Mouse (Mus musculus) gastrocnemius, postnatal 10 days (tissue): ENCODE data around the gene Tmtc2. TPM values are rescaled to one million over a fixed set of nuclear protein-coding genes. Genes with fewer than 3 reads are reported as not detected.

ENCODE experiments used
- DNase-seq: peaks from one replicate; pipeline ENCODE4 v3.0.0; 2021; ENCODE audit warnings: mixed read lengths
- total RNA-seq, 2 experiments: library from RNA; stranded (reverse); gene quantifications; 2 replicates each; pipeline ENCODE4 v1.2.3; 2021

Tmtc2 gene
- total RNA-seq, 2 experiments from 2014 or later, result 4.6 to 8.7 TPM

GRCm38 (mm10) chr10:105292961-105293360, 281.3 kb downstream of the Tmtc2 start:
- DNase-seq, result no peak

GRCm38 (mm10) chr10:105288472-105288871, 285.8 kb downstream of the Tmtc2 start:
- DNase-seq, result no peak

DNA sequence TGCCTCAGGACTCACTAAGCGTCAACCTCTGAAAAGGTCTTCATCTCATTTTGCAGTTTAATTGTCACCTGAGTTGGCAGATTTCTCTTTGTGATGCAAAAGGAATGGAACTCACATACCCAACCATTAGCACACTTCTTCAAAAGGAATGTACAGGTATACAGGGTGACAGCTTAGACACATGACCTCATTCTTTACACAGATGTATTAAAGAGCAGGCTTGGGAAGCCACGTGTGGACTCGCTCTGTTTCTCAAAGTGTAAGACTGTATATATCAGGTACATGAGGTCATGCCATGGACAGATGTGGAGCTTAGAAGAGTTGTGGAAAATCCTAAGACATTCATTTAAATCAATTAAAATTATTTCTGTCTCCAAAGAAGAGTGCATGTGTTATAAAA, 286.7 kb downstream of the Tmtc2 start:
- DNase-seq, result no peak

DNA sequence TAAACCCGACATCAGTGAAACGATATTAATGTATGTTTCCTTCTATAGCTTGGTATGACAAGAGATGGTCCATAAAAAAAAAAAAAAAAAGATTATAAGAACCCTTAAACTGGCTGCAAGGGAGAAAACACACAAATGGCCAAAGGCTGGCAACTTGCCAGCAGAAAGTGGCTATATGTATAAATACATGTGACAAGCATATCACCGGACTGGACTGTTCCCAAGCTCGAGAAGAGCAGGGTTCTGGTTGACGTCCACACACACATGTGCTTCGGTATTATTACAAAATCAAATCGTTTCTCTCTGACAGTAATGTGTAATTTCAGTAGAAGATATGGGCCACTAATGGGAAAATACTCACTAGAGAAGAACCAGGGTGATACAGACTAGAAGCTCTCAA, 287.2 kb downstream of the Tmtc2 start:
- DNase-seq, result no peak

DNA sequence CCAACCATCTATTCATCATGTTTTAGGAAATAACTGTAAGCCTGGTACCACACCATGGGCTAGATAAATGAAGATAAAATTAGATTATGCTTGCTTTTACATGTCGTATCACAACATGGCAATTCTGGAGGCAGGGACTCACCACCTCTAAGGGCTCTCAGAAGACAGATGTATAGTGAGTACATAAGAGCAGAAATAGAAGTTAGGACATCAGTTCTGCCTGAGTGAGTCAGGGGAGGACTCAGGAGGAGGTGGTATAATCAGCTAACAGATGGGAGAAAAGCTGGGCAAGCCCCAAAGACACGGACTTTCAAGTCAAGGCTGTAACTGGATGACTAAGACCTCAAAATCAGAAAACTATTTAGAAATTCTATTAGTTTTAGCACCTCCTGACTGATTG, 288.0 kb downstream of the Tmtc2 start:
- DNase-seq, result no peak

GRCm38 (mm10) chr10:105284171-105284570, 290.1 kb downstream of the Tmtc2 start:
- peak; percentile 33 for DNase-seq

DNA sequence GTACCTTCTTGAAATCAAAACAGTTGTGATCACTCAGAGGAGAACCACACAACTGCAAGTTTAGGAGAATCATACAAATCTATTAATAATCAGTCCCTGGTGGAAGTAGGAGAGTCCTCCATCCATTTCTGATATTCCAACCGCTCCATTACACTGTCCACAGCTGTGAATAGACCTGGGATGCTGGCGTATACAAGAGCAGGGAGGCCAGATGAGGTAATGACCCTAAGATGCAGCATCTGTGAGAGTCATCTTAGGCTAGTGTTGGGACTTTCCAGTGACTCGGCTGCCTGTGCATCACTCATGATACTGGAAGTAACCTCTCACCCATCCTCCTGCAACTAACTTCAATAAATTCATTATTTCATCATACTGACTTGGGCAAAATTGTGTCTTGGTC, 293.3 kb downstream of the Tmtc2 start:
- no peak for DNase-seq

DNA sequence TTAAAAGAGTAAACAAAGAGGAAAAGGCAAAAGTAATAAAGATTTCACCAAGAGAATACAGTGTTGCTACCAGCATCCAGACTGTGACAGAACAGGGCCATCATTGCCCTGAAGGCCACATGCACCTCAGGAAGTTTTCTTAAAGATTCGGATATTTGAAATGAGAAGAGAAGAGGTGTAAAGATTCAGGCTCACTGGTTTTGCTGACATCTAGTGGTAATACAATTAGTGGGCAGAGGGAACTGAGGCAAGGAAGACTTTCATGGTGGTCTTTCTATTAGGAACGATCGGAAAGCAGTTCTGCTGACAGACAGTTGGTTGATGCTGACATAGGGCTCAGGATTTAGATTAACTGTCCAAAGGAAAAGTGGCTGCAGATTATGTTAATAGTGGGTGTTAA, 314.2 kb downstream of the Tmtc2 start:
- DNase-seq, result no peak

- DNase-seq, result peak; percentile 68
Observed at GRCm38 (mm10) chr10:105238291-105238690, 336.0 kb downstream of the Tmtc2 start.

DNA sequence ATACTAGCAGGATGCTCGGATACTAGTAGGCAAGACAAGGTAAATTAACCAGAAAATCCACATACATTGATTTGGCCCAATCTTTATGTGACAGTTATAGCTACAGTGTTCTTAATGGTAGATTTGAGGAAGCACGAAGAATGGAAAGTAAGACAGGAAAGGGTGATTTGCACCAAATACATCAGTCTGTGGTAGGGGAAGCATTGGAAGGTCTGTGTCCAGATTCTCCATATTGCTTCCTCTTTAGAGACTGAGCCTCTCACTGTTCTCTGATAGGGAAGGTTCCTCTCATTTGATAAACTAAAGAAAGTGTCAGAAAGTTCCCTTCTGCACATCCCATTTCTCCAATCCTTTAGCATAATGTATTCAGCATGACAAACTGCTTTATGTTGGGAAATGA, 341.4 kb downstream of the Tmtc2 start:
- no peak for DNase-seq

GRCm38 (mm10) chr10:105230416-105230815, 343.8 kb downstream of the Tmtc2 start:
- DNase-seq, result no peak

GRCm38 (mm10) chr10:105228623-105229022, 345.6 kb downstream of the Tmtc2 start:
- no peak for DNase-seq

GRCm38 (mm10) chr10:105227631-105228030, 346.6 kb downstream of the Tmtc2 start:
- no peak for DNase-seq

DNA sequence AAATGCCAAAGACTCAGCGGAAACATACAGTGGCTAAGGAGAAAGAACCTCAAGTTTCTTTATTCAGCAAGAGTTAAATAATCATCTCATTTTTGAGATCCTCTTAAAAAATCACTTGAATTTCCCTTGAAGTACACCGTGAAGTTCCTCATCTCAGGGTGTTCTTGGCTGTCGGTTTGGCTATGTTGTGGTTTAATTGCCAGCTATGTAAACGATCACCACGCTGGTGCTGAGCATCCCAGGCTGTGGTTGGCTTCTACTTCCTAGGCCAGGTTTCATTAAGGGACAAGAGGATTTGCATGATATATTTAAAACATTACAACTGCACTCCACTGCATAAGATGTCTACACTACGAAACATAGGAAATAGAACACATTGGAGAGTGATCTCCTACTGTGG, 348.5 kb downstream of the Tmtc2 start:
- DNase-seq, result no peak

DNA sequence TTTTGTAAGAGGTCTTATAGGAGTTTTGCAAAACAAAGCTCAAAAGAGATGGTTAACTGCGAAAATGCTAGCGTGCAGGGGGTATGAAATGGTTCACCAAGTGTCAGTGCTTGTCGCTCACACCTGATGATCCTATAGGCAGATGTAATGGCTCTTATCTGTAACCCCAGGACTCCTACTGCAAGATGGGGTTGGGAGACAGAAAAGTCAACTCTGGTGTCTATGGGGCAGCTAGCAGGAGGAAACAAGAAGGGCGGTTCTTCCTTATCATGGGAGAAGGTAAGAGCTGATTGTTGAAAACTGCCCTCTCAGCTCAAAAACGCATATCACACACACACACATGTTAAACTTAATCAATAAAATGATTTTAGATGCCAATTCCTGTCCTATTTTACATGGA, 351.3 kb downstream of the Tmtc2 start:
- no peak for DNase-seq

DNA sequence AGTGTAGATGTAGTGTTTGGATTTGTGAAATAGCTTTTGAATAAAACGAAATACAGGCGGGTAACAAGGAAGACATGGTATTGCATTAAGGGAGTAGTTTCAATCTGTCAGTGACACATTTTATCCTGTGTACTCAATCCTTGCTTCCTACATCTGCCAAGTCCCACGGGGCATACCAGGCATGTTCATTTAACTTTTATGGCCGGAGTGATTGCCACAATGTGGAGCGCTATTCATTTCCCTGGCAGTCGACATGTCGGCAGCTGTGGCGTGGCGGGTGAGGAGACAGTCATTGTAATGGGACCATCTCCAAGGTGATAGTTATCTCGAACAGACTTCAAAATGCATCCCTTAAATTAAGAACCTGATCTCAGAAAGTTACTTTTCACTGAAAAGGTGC, 372.8 kb downstream of the Tmtc2 start:
- no peak for DNase-seq

DNA sequence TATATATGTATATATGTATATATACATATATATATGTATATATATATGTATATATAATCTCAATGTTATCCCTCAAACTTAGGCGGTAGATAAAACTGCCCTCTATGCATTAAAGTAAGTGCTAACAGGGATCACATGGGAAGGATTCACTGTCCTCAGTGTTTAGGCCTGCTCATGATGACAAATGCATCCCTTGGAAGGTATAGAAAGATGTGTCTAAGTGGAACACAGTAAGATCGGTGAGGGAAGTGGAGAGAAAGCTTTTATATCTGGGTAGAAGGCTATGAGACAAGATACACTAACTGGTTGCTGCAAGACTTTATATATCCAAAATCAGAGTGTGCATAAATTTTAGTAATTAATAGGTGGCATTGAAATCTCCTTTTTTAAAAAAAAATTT, 373.6 kb downstream of the Tmtc2 start:
- DNase-seq, result no peak

GRCm38 (mm10) chr10:105200092-105200491, 374.2 kb downstream of the Tmtc2 start:
- no peak for DNase-seq

DNA sequence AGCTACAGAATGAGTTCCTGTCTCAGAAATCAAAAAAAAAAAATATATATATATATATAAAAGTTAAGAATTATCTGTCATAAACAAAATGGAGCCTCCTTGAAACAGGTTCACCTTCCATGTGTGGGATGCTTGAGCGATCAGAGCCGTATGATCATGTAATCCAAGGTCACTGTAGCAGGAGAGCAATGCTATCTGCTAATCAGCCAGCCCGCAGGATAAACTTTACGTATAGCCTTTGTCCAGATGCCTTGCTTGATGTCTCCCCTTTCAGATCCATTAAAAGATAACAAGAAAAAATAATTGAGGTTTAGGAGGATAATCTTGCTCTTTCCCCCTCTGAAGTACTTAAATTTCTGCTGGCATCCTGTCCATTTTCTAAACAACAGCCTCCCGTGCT, 374.7 kb downstream of the Tmtc2 start:
- no peak for DNase-seq

DNA sequence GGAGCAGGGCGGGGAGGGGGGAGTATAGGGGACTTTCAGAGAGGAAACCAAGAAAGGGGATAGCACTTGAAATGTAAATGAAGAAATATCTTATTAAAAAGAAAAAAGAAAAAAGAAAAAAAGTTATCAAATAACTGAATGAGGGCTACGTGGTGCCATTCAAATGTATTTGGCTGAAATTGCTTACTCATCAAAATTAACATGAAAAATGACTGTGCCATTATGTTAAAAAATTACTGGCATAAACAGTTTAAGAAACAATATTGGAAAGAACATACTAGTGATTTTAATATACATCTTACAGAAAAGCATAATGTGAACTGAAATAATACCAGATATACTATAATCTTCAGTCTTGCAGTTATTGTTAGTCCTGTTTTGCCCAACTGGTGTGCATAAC, 378.9 kb downstream of the Tmtc2 start:
- DNase-seq, result no peak

GRCm38 (mm10) chr10:105193756-105194460, 380.3 kb downstream of the Tmtc2 start:
- DNase-seq, result no peak

- no peak for DNase-seq
Observed at GRCm38 (mm10) chr10:105192071-105192470, 382.2 kb downstream of the Tmtc2 start.

- DNase-seq, result no peak
Observed at GRCm38 (mm10) chr10:105189746-105190145, 384.5 kb downstream of the Tmtc2 start.

- no peak for DNase-seq
Observed at GRCm38 (mm10) chr10:105186636-105187035, 387.6 kb downstream of the Tmtc2 start.
